Mouse (Mus musculus) R1 (cell line): Measurements from ENCODE around the gene Vps45.
"Not testable (repeated sequence)": the region's sequence is repeated elsewhere in the genome, so short reads cannot be mapped to it uniquely, and the experiment has no call there.

Source experiments
- DNase-seq: peaks from one replicate; pipeline ENCODE4 v3.0.0-alpha.2; 2018; ENCODE audit warnings: low read depth, low spot score

Vps45 gene

DNA sequence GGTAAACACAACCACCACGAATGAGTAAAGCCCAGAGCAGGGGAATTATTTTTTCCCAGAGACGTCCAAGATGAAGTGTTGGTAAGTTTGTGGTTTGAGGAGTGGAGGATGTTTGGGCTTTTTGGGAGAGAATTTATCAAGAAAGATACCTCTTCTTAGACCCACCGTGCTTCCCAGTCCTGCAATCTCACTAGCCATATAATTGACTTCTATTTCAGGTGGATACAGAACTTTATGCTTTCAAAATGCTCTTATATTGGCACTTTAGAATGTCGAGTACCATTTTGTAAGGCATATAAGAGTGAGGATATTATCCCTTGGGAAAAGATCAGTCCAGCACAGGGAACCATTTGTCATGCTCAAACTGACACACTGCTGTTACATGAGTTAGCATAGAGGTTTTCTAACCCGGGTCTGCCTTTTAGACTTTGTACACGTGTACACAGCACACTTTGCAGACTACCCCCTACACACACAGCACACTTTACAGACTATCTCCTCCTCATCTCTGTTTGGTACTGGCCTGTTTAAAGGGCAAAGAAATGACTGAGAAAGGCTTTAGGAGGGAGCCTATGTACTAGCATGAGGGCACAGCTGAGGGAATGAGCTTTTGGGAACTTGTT is 61.7 kb downstream of the Vps45 start:
- DNase-seq, result no peak

DNA sequence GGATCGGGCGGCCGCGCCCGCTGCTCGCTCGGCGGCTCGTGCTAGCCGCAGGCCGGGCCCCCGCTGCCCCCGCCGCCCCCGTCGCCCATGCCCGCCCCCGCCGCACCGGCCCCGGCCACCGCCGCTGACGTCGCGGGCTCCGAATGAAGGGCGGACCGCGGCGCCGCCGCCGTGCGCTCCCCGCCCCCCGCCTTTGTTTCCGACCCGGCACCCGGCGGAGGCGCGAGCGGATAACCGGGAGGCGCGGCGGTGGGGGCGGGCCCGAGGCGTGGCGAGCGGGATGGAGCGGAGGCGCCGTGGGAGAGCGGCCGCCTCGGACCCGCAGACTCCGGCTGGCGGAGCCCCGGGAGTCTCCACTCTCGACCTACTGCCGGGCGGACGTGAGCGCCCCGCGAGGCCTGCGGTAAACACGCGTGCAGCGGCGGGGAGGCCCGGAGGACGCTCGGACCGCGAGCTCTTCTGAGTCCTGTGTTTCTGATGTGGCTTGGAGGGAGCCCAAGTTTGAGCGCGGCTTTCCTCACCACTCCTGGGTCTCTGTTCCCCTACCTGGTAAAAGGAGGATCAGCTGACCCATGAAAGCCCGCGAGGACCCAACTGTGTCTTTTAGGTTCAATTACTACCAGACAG is 62.4 kb downstream of the Vps45 start, which contains the start of gene Plekho1:
TSS of gene Plekho1 (minus strand) at position 200 of the 627 bp plus-strand sequence.
- peak; percentile 41 for DNase-seq

- peak; percentile 66 for DNase-seq
These were observed 63.1 kb downstream of the Vps45 start for GRCm38 (mm10) chr3:95994975-95995801.

- no peak for DNase-seq
These were observed 63.9 kb downstream of the Vps45 start for GRCm38 (mm10) chr3:95994381-95994846.

- DNase-seq, result no peak
These were observed 64.4 kb downstream of the Vps45 start for GRCm38 (mm10) chr3:95993881-95994280.

DNA sequence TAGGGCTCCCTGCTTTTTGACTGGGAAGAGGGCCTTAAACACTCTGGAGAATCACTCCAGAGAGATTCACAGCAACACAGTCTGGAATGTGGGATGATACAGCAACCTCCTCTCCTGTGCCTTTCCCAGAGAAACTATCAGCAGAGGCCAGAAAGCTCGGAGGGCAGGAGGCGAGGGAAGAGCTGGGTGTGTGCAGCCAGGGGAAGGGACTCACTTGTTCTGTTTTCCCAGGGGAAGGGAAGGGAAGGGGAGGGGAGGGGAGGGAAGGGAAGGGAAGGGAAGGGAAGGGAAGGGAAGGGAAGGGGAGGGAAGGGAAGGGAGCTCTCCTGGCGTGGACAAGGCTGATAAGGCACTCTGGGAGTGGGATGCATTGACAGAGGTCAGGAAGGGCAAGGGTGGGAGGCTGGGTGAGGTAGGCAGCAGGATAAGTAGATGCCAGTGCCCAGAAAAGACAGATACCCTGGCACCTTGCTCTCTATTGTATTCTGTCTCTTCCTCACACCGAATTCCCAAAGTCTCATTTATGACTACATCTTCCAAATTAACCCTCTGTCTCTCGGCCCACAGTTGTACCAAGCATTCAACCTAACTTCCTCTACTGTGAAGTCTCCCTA is 65.2 kb downstream of the Vps45 start:
- DNase-seq, result no peak

DNA sequence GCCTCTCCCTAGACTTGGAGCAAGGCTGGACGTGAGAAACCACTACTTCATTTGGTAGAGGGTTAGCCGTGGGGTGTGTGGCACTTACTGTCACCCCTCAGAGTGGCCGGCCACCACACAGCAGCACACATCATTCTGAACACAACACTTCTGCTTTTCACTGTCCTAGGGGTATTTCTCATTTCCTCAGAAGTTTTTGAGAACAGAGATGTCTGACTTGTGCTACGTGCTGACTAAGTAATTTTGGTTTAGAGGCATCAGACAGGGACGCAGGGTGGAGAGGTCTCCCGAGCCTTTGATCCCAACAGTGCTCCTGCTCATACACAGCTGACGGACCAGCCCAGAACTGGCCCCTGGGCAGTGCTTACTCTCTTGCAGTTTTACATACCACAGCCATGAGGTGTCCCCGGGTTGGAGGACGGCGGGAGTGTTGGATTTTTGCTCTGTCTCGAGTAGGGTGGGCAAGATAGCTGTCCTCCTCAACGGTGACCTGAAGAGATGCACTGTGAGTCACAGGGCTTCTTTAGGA is 67.8 kb downstream of the Vps45 start:
- no peak for DNase-seq

DNA sequence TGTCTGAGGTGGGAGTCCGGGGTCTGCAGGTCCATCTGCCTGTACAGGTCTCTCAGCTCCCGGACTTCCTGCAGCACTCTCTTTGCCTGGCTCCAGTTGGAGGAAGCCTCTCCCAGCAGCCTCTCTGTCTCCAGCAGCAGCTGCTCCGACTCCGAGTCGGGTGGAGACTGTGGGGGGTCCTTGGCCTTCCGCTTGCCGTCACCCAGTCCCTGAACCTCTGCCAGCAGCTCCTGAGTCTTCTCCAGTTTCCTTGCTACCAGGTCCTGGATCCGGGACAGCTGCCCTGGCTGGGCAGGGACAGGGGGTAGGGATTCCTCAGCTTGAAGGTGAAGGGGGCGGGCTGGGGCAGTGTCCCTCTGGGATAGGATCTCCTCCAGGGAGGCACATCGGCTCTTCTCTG is 69.3 kb downstream of the Vps45 start:
- peak; percentile 31 for DNase-seq

DNA sequence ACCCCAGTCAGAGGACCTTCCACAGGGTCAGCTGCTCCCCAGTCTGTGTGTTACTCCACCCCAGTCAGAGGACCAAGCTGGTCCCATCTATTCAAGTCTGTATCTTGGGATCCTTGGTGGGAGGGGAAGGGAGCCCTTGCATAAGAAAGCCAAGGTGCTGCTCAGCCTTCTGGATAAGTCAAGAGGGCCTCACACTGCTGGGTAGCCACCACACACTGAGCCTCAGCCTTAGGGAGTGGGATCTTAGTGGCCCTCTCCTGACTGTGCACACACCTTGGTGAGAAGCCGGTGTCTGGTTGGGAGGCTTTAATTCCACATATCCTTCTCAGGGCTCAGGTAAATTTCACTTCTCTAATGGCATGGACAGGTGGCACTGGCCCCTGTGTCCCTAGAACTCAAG is 70.1 kb downstream of the Vps45 start:
- DNase-seq, result no peak

- DNase-seq, result no peak
These were observed 70.7 kb downstream of the Vps45 start for GRCm38 (mm10) chr3:95987386-95988110.

- no peak for DNase-seq
These were observed 71.3 kb downstream of the Vps45 start for GRCm38 (mm10) chr3:95986984-95987383.

- peak; percentile 85 for DNase-seq
These were observed 72.2 kb downstream of the Vps45 start for GRCm38 (mm10) chr3:95986001-95986622.

DNA sequence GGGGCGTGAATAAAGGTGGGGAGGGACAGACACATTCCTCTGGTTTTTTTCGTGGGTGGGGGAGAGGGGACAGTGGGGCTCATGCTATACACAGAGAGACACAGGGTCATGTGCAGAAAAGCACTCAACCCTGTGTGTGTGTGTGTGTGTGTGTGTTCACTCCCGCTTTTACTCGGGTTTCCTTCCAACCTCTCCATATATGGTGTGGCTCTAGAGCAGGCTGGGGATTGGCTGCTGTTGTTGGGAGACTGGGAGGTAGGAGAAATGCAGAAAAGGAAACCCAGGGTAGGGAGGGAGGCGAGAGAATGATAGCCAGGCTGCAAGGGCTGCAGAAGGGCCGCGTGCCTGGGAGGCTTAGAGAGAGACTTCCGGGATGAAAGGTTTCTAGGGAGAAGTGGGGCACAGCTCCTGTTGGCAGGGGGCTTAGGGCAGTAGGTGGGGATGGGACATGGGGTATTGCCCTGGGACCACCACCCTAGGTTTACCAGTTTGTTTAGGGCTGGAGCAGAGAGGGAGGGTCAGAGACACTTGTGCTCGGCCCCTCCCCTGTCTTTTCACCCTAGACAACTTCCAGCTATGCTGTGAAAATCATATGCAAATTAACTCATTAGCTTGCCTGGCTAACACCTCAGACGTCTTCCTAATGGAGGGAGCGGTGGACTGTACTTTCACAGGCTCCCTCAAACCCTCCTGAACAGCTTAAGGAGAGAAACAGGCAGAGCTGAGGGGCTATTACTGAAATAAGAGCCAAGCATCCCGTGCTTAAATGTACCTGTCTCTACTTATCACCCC is 72.9 kb downstream of the Vps45 start:
- peak; percentile 83 for DNase-seq

GRCm38 (mm10) chr3:95982129-95982528 is 76.1 kb downstream of the Vps45 start:
- no peak for DNase-seq

DNA sequence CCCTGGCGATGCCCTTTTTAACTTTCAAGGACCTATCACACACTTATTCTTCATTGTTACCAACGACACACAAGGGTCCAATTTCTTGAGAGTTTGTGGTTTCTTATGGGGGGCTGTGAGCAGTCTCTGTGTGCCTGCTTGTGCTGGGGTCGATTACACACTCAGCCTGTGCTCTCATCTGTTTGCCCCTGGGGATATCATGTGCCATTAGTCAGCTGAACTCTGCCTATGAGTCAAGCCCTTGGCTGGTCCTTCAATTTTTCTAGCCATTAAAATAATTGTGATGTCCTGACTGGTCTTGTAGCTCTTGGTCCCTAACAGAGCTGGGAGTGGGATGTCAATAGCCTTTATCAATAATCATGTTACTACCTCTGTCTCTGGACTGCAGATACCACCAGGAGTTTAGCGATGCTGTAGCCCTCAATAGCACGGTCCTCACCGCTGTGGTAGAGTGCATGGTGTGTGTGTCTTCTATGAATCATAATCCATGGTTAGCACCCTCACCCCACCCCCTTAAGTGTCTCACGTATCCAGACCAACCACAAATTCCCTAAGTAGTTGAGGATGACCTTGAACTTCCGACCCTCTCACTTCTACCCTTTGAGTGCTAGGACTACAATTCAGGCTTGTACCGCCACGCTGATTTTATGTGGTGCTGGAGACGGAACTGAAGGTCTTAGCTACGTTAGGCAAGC is 77.8 kb downstream of the Vps45 start:
- peak; percentile 30 for DNase-seq

GRCm38 (mm10) chr3:95978265-95978664 is 80.0 kb downstream of the Vps45 start:
- DNase-seq, result no peak

- DNase-seq, result not testable (repeated sequence)
These were observed 80.7 kb downstream of the Vps45 start for GRCm38 (mm10) chr3:95977587-95977986.

DNA sequence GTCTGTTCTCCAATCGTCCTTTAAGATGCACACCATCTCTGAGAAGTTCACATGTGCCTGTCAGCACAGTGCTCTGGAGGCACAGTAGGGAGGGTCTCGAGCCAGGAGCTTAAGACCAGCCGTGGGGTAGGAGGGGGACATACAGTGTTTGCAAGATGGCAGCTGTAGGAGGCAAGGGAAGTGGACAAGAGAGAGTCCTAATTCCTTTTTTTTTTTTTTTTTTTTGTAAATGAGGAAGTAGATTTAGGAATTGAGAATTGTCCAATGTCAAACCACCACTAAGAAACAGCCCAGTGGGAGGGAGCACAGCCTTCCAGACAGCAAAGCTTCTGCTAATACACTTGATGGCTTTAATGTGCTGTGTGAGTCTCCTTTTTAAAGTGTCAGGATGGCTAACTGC is 81.2 kb downstream of the Vps45 start:
- no peak for DNase-seq
